Mouse (Mus musculus): ENCODE results near the gene Ccin.

GRCm38 (mm10) chr4:44024241-44024640 is 41.0 kb downstream of the Ccin start:
- TF ChIP-seq CTCF (IDR thresholded peaks at IDR 0.05; ENCODE audit: control insufficient read depth, insufficient read depth, insufficient replicate concordance, low read depth, low read length) = no peak
- no peak for TF ChIP-seq POLR2A (IDR thresholded peaks at IDR 0.05; ENCODE audit: control insufficient read depth, low read depth, low read length)
